Mouse (Mus musculus) 3T3-L1 (cell line): ENCODE data around the gene Card11.

Experiments
- DNase-seq: peaks from one replicate; pipeline ENCODE4 v3.0.0-alpha.2; 2015; ENCODE audit warnings: low read depth, low spot score

The Card11 gene

GRCm38 (mm10) chr5:140853723-140854122 lies 146.7 kb downstream of the Card11 start:
- no peak for DNase-seq

GRCm38 (mm10) chr5:140852435-140852996 lies 147.9 kb downstream of the Card11 start:
- no peak for DNase-seq

DNA sequence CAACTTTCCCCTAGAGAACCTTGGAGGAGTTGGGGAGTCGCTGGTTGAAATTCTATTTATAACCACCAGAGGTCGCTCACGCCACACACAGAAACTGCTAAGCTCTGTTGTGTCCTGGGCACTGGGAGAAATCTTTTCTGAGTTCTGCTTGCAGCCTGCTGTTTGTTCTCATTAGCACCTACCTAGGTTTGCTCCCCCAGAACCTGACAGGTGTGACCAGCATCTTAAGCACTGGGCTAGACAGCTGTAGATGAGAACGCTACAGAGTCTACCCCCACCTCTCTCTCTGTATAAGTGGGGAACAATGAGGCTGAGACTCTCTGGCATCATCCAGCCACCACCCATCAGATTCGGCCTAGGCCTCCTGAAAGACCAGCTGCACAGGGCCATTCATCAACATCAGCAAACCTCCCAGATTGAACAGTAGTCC lies 153.1 kb downstream of the Card11 start:
- DNase-seq = peak; percentile 86

- no peak for DNase-seq
Measured at GRCm38 (mm10) chr5:140841942-140842341, 158.4 kb downstream of the Card11 start.

- DNase-seq = no peak
Measured at GRCm38 (mm10) chr5:140831064-140831431, 169.3 kb downstream of the Card11 start.

- peak; percentile 100 for DNase-seq
Measured at GRCm38 (mm10) chr5:140830314-140831063, 169.9 kb downstream of the Card11 start, which contains the start of gene Gna12. TSS of gene Gna12 (minus strand) at chr5:140830431.

DNA sequence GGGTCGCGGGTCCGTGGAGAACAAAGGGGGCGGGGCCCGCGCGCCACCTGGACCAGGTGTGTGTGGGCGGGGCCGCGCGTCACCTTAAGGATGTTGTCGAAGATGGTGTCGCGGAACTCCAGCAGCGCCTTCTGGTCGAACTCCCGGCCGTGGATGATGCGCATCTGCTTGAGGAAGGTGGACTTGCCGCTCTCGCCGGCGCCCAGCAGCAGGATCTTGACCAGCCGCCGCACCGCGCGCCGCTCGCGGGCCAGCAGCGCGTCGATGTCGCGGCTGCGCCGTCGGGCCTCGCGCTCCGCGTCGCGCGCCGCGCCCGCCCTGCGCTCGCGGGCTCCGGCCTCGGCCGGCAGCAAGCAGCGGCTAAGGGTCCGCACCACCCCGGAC lies 170.5 kb downstream of the Card11 start:
- DNase-seq = peak; percentile 44

DNA sequence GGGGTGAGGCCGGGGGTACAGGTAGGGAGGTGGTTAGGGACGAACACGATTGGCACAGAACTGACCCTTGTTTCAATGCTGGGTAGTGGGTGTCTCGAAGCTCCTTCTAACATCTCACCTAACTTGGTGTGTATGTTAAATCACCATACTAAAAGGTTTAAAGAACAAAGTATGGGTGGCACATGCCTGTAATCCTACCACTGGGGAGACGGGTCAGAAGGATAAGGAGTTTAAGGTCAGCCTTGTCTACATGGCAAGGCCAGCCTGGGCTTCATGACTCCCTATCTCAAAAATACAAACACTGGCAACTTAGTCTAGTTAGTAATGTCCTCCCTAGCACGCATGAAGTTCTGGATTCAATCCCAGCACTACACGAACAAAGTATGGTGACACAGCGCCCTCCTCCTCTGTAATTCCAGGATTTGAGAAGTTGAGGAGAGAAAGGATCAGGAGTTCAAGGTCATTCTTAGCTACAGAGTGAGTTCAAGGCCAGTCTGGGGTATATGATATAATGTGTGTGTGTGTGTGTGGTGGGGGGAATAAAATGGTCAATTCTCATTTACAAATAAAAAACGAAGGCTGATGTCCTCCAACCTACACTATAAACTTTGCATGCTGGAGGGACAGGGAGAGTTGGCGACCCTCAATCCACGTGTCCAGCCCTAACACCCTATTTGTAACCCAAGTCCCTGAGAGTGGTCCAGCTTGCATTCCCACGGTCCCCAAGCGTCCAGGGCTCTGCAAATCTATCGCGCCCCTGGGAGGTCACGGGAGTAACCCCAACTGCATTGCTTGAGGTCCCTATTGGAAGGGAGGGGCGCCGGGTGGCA lies 171.1 kb downstream of the Card11 start:
- DNase-seq = peak; percentile 72

DNA sequence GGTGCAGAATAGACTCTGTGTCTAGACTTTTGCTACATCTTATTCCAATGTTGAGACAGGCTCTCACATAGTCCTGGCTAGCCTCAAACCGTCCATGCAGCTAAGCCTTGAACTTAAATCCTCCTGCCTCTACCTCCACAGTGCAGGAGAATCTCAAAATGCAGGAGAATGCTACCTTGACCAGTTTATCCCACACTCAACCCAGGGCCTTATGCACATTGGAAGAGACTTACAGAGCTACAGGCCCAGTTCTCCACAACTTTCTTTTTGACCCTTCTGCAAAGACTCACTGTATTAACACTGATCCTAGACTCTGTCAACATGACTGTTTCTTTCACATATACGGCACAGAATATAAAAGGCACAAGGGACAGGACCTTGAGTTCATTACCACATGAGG lies 172.0 kb downstream of the Card11 start:
- no peak for DNase-seq

DNA sequence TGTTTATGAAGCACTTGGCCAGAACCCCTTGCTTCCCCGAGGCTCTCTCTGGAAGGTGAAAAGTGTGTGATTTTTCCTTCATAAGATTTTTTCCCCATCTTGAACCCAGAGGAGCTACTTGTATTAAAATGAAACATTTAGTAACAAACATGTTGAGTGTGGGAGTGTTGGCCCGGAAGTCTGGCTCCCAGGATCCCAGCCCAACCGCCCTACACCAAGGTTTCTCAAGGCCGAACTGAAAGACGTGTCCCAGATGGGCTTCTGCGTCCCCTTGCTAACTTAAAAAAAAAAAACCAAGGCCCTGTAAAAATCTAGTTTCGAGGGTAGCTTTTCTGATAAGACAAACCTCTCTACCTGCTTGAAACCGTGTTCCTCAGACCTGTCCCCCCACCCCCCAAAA lies 172.5 kb downstream of the Card11 start:
- no peak for DNase-seq

- no peak for DNase-seq
Measured at GRCm38 (mm10) chr5:140827413-140827812, 173.0 kb downstream of the Card11 start.

DNA sequence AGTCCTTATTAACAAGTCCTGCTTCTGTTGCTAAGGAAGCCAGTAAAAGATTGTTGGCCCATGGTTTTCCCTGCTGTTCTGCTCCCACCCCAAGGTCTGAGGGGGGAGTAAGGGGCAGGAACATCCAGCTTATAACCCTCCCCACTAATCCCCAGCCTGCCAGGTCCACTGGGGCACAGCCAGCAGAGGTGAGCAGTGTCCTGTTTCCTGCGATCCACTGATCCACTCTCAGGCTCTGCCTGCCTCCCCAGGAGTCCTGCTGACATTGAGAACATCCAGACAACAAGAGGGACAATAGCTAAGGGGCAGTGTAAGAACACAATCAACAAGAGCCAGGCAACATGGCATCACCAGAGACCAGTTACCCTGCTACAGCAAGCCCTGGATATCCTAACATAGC lies 173.6 kb downstream of the Card11 start:
- no peak for DNase-seq

DNA sequence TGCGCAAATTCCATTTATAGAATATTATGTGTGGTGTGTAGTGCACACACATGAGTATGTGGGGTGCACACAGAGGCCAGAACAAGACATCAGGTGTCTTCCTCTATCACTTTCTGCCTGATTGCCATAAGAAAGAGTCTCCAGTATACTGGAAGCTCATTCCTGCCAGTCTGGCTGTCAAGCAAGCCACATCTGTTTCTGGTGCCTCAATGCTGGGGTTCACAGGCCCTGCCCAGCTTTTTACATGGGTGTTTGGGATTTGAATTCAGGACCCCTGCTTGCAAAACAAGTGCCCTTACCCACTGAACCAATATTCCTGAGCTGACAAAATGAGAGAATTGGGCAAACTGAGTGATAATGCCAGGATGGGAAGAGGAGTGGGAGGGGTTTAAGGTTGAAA lies 174.3 kb downstream of the Card11 start:
- no peak for DNase-seq

DNA sequence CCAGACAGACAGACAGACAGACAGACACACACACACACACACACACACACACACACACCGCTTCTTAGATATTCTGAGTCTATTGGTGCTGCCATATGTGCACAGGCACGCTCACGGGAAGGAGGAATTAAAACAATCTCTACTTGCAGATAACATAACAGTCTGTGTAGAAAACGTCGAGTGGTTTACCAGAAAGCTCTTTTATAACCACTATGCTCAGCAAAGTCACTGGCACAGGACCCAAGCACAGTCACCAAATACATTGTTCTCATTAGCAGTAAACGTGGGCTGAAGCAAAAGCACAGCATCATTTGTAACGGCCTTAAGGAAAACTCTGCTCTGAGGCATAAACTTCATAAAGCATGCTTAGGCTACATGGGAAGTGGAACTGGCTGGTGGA lies 176.3 kb downstream of the Card11 start:
- DNase-seq = no peak

DNA sequence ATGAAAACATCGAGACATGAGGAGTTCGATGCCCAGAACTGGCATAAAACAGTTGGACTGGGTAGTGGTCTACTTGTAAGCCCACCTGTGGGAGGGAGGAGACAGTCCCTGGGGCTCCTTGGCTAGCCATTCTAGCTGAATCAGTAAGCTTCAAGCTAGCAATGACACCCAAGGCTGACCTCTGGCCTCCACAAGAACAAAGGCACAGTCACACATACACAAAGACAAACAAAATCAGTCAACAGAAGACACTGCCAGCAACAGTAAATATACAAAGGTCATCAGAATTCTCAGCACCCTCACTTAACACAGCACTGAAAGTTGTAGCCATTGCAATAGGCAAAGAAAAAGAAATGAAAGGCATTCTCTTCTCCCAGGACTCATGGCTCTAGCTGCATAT lies 177.0 kb downstream of the Card11 start:
- no peak for DNase-seq
